Mouse (Mus musculus): Measurements from ENCODE around the gene Olfr1362. TPM values are rescaled to one million over a fixed set of nuclear protein-coding genes. Genes with fewer than 3 reads are reported as not detected.

Olfr1362 gene
- not detected in 2 replicates for polyA plus RNA-seq (2012; rRNA removed)

DNA sequence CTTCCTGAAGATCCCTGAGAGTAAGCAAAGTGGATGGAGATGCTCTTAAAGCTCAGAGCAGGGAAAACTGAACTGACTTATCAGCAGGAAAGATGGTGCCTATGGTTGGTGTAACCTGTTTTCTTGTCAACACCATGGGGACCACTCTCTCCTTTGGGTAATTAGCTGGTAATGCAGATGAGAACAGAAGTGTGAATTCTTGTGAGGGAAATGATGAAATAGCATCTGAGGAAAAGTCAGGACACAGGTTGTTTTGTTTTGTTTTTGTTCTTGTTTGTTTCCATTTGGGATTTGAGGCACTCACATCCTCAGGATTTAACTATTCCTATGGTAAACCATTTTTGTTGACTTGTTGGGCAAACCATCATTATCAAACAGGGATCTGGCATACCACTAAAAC is at the start of gene Olfr1362:
Gene Olfr1362 (minus strand): TSS at position 101 of the 400 bp plus-strand sequence.
- no peak for TF ChIP-seq CTCF (IDR thresholded peaks at IDR 0.05; ENCODE audit: borderline replicate concordance, extremely low read depth, insufficient read depth, insufficient read length)
- TF ChIP-seq POLR2A (IDR thresholded peaks at IDR 0.05; ENCODE audit: borderline replicate concordance, extremely low read depth, insufficient read depth, insufficient read length, poor library complexity, severe bottlenecking): no peak
- no peak for DNase-seq (ENCODE audit: low read depth)

DNA sequence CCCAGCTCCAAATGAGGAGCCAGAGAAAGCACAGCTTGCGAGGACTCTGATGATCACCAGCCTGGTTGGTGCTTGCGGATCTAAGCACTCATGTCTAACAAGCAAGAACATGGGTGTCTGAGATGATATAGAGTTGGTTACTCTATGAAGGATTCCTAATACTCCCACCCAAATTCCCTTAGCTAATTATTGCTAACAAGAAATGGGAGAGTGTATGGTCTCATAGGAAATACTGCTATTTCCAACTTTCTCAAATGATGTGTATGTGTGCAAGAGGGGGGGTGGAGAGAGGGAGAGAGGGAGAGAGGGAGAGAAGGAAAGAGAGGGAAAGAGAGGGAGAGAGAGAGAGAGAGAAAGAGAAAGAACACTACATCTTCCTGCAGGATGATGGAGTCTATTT is 49.5 kb upstream of the Olfr1362 start, which contains the start of gene Olfr1361:
Gene Olfr1361 (minus strand): TSS at position 101 of the 400 bp plus-strand sequence.
- no peak for TF ChIP-seq CTCF (IDR thresholded peaks at IDR 0.05; ENCODE audit: borderline replicate concordance, extremely low read depth, insufficient read depth, insufficient read length)
- TF ChIP-seq POLR2A (IDR thresholded peaks at IDR 0.05; ENCODE audit: borderline replicate concordance, extremely low read depth, insufficient read depth, insufficient read length, poor library complexity, severe bottlenecking): no peak
- no peak for DNase-seq (ENCODE audit: low read depth)

DNA sequence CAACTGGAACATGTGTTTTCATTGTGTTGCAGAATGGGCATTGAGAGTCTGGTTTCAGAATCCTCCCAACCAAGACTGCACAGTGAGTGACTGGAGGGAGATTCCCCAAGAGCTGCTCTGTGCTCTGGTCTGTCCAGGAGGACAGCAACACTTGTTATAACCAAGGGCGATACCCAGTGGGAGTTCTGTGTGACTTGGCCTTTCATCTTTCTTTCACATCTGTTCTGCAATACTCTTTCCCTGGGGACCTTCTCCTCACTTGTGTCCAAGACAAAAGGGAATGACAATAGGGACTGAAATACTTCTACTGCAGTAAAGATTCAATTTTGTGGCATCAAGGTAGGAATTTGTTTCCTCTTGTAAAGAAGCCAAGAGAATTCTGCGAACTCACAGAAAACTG is 28.6 kb upstream of the Olfr1362 start, which contains the start of gene Olfr11:
Gene Olfr11 (minus strand): TSS at position 101 of the 400 bp plus-strand sequence.
- no peak for TF ChIP-seq CTCF (IDR thresholded peaks at IDR 0.05; ENCODE audit: borderline replicate concordance, extremely low read depth, insufficient read depth, insufficient read length)
- no peak for TF ChIP-seq POLR2A (IDR thresholded peaks at IDR 0.05; ENCODE audit: borderline replicate concordance, extremely low read depth, insufficient read depth, insufficient read length, poor library complexity, severe bottlenecking)
- no peak for DNase-seq (ENCODE audit: low read depth)

DNA sequence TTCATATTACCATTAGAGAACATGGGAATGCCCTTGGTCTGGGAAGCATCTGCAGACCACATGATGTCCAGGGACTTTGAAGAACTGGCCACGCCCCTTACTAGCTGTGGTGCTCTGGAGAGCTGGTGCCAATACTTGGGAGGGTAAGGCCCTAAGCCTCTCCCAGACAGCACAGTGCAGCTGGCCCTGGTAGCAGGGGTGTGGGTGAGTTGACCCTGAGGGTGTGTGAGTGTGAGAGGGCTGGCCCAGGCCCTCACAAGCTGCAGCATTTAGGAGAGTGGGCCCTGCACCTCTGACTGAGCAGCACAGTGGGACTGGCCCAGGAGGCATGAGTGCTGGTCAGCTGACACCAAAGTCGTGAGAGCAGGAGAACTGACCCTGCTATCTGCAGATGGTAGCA is 22.2 kb downstream of the Olfr1362 start:
- no peak for TF ChIP-seq CTCF (IDR thresholded peaks at IDR 0.05; ENCODE audit: borderline replicate concordance, extremely low read depth, insufficient read depth, insufficient read length)
- no peak for TF ChIP-seq POLR2A (IDR thresholded peaks at IDR 0.05; ENCODE audit: borderline replicate concordance, extremely low read depth, insufficient read depth, insufficient read length, poor library complexity, severe bottlenecking)
- DNase-seq (ENCODE audit: low read depth): no peak

DNA sequence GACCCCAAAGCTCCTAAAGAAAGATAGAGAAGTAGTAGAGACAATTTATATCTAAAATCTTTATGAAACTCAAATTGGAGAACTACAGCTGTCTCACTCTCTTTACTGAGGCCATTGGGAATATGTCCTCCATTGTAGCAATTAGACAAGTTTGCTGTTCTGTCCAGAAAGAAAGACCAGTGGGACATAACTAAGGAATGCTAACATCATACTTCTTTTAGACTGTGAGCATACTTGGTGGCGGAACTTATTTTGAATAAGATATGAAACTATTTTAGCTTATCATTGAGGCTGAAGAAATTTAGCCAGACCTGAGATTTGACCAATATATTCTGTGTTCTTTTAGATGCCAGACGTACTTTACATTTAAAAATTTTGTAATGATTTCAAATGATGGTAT is 32.2 kb downstream of the Olfr1362 start, which contains the start of gene Olfr1364:
Gene Olfr1364 (minus strand): TSS at position 101 of the 400 bp plus-strand sequence.
- DNase-seq (ENCODE audit: low read depth): no peak
- TF ChIP-seq POLR2A (IDR thresholded peaks at IDR 0.05; ENCODE audit: borderline replicate concordance, extremely low read depth, insufficient read depth, insufficient read length, poor library complexity, severe bottlenecking) (no peak), CTCF (IDR thresholded peaks at IDR 0.05; ENCODE audit: borderline replicate concordance, extremely low read depth, insufficient read depth, insufficient read length) (no peak)

Other genes starting within 250 kb of the Olfr1362 start
- 70.2 and 89.7 TPM in 2 replicates for gene Zkscan3, start 211.3 kb downstream of the Olfr1362 start, polyA plus RNA-seq (2012; rRNA removed)
- gene Pgbd1, start 173.0 kb downstream of the Olfr1362 start, polyA plus RNA-seq (2012; rRNA removed): 4.1 and 4.9 TPM in 2 replicates
- gene Zscan26, start 160.3 kb downstream of the Olfr1362 start, polyA plus RNA-seq (2012; rRNA removed): 35.6 and 36.7 TPM in 2 replicates
- 1.2 TPM in 2 replicates for gene Nkapl, start 145.5 kb downstream of the Olfr1362 start, polyA plus RNA-seq (2012; rRNA removed)
- gene Zkscan4, start 135.1 kb downstream of the Olfr1362 start, polyA plus RNA-seq (2012; rRNA removed): 4.7 and 5.7 TPM in 2 replicates
- not detected in 2 replicates for gene Gm10065, start 134.6 kb downstream of the Olfr1362 start, polyA plus RNA-seq (2012; rRNA removed)
- 0.24 and 0.55 TPM in 2 replicates for gene AK157302, start 118.8 kb downstream of the Olfr1362 start, polyA plus RNA-seq (2012; rRNA removed)
- 7.3 and 7.5 TPM in 2 replicates for gene Gm11273, start 112.6 kb downstream of the Olfr1362 start, polyA plus RNA-seq (2012; rRNA removed)
- 11.4 and 12.0 TPM in 2 replicates for gene Zkscan8, start 82.9 kb downstream of the Olfr1362 start, polyA plus RNA-seq (2012; rRNA removed)
- gene Olfr1366, start 71.2 kb downstream of the Olfr1362 start, polyA plus RNA-seq (2012; rRNA removed): not detected in 2 replicates
- gene Olfr1535, start 54.1 kb downstream of the Olfr1362 start, polyA plus RNA-seq (2012; rRNA removed): not detected in 2 replicates
- not detected in 2 replicates for gene Olfr1364, start 32.3 kb downstream of the Olfr1362 start, polyA plus RNA-seq (2012; rRNA removed)
- not detected in 2 replicates for gene Olfr11, start 28.5 kb upstream of the Olfr1362 start, polyA plus RNA-seq (2012; rRNA removed)
- not detected in 2 replicates for gene Olfr1361, start 49.4 kb upstream of the Olfr1362 start, polyA plus RNA-seq (2012; rRNA removed)
- not detected in 2 replicates for gene Olfr1360, start 63.4 kb upstream of the Olfr1362 start, polyA plus RNA-seq (2012; rRNA removed)
- not detected in 2 replicates for gene Olfr1359, start 84.1 kb upstream of the Olfr1362 start, polyA plus RNA-seq (2012; rRNA removed)
- gene Hist1h2bl, start 102.1 kb upstream of the Olfr1362 start, polyA plus RNA-seq (2012; rRNA removed): 11.3 and 14.5 TPM in 2 replicates
- 14.3 and 24.3 TPM in 2 replicates for gene Hist1h2ai, start 102.4 kb upstream of the Olfr1362 start, polyA plus RNA-seq (2012; rRNA removed)
- 39.0 and 49.4 TPM in 2 replicates for gene Hist1h3h, start 103.6 kb upstream of the Olfr1362 start, polyA plus RNA-seq (2012; rRNA removed)
- 17.0 and 18.2 TPM in 2 replicates for gene Hist1h2bm, start 108.0 kb upstream of the Olfr1362 start, polyA plus RNA-seq (2012; rRNA removed)
- 17.8 and 19.9 TPM in 2 replicates for gene Hist1h4j, start 121.0 kb upstream of the Olfr1362 start, polyA plus RNA-seq (2012; rRNA removed)
- 20.2 and 29.6 TPM in 2 replicates for gene Hist1h4k, start 136.5 kb upstream of the Olfr1362 start, polyA plus RNA-seq (2012; rRNA removed)
- 21.4 and 26.4 TPM in 2 replicates for gene Hist1h2ak, start 139.8 kb upstream of the Olfr1362 start, polyA plus RNA-seq (2012; rRNA removed)
- 13.5 and 30.8 TPM in 2 replicates for gene Hist1h2bn, start 140.1 kb upstream of the Olfr1362 start, polyA plus RNA-seq (2012; rRNA removed)
- gene Hist1h1b, start 166.6 kb upstream of the Olfr1362 start, polyA plus RNA-seq (2012; rRNA removed): 4.3 and 4.5 TPM in 2 replicates
- 35.6 and 40.1 TPM in 2 replicates for gene Hist1h3i, start 169.3 kb upstream of the Olfr1362 start, polyA plus RNA-seq (2012; rRNA removed)
- gene Hist1h2an, start 173.2 kb upstream of the Olfr1362 start, polyA plus RNA-seq (2012; rRNA removed): 8.8 and 12.7 TPM in 2 replicates
- gene Hist1h2bp, start 173.4 kb upstream of the Olfr1362 start, polyA plus RNA-seq (2012; rRNA removed): 2.5 TPM in 2 replicates
- 12.6 and 16.3 TPM in 2 replicates for gene Hist1h2bq, start 196.2 kb upstream of the Olfr1362 start, polyA plus RNA-seq (2012; rRNA removed)
- gene Hist1h2ao, start 196.4 kb upstream of the Olfr1362 start, polyA plus RNA-seq (2012; rRNA removed): not detected in 2 replicates
- gene Hist1h4m, start 197.7 kb upstream of the Olfr1362 start, polyA plus RNA-seq (2012; rRNA removed): not detected in 2 replicates
- 25.9 and 58.6 TPM in 2 replicates for gene Hist1h4n, start 218.2 kb upstream of the Olfr1362 start, polyA plus RNA-seq (2012; rRNA removed)
- gene Hist1h2ap, start 219.5 kb upstream of the Olfr1362 start, polyA plus RNA-seq (2012; rRNA removed): 71.3 and 78.4 TPM in 2 replicates
- 5.6 and 6.6 TPM in 2 replicates for gene Hist1h2br, start 219.7 kb upstream of the Olfr1362 start, polyA plus RNA-seq (2012; rRNA removed)

All from brain, embryonic 14.5 days (tissue).